Mouse (Mus musculus) central nervous system, embryonic 11.5 days (tissue): Measurements from ENCODE around the gene Cdr2l. TPM values are rescaled to one million over a fixed set of nuclear protein-coding genes. Genes with fewer than 3 reads are reported as not detected.

ENCODE experiments used
- polyA plus RNA-seq: library from polyadenylated mRNA; depleted of rRNA; stranded (reverse); fragments of >200 nt; gene quantifications from 2 replicates; pipeline ENCODE4 v1.2.3, GENCODE M21; 2012; rRNA removed

Cdr2l gene
- polyA plus RNA-seq: 29.3 and 33.6 TPM in 2 replicates

DNA sequence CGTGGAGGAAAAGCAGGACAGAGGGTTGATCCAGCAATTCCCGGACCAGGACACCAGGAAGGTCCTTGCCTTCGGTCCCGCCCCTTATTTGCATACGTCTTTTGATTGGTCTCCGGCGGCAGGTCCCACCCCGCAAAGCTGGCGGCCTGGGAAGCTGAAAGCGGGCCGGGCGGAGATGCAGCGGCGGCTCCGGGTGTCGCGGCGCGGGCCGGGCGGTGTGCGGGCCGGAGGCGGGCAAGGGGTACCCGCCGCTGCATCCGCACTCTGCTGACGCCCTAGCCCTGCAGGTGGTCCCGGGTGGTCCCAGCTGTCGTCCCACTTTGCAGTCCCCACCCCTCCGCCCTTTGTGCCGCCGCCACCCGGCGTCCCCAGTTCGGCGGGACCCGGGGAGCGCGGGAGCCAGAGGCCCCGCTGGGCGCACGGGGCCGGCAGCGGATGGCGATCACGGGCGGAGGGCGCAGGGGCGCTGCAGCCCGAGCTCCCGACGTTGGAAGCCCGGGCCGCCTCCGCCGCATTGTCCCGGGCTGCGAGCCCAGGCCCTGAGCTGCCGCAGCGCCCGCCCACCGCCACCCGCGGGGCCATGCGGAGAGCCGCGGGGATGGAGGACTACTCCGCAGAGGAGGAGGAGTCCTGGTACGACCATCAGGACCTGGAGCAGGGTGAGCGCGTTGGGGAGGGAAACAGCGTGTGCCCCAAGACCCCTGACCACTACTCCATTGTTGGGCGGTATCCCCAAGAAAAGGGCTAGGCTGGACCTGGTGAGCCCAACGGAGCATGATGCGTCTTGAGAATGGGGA is at the start of gene Cdr2l:
Gene Cdr2l (plus strand): TSS at position 174 of the 797 bp plus-strand sequence.

DNA sequence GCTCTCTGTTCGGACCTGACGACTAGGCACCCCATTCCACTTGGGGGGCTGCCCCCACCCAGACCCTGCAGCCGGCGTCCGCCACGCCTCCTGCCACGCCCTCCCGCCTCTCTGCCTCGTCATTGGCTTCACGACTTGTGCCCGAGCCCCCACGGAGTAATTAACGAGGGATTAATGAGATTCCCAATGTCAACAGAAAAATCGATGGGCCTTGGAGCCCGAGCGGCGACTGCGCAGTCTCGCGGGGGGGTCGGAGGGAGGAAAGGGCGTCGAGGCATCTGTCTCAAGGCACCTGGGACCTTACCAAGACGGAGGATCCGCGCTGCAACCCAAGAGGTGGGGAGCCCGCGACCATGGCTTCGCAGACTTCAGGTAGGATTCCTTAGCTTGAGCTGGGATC is 47.2 kb upstream of the Cdr2l start, which contains the start of gene Otop3:
Gene Otop3 (plus strand): TSS at position 201 of the 400 bp plus-strand sequence.

DNA sequence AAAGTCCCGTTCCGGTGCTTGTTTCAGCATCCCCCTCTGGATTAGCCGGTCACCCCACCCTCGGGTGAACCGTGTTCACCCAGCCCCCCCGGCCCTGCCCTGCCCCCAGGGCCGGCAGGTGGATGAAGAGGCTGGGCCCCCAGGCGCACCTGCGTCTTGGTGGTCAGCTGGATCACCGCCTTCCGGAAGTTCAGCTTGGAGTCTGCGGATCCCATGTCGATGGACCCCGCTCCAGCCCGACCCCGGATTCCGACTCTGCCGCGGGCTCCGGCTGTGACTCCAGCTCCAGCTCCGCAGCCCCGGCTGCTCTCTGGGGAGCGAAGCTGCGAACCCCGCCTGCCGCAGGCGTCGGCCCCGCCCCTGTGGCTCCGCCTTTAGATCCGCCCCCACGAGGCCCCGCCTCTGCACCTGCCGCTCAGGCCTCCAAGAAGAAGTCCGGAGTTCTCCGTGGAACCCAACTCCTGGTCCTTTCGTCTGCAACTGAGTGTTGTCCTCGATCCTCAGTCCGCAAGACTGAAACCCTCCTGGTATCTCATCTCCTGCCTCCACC is 14.2 kb upstream of the Cdr2l start, which contains the start of gene Hid1:
Gene Hid1 (minus strand): TSS at position 362 of the 550 bp plus-strand sequence.

DNA sequence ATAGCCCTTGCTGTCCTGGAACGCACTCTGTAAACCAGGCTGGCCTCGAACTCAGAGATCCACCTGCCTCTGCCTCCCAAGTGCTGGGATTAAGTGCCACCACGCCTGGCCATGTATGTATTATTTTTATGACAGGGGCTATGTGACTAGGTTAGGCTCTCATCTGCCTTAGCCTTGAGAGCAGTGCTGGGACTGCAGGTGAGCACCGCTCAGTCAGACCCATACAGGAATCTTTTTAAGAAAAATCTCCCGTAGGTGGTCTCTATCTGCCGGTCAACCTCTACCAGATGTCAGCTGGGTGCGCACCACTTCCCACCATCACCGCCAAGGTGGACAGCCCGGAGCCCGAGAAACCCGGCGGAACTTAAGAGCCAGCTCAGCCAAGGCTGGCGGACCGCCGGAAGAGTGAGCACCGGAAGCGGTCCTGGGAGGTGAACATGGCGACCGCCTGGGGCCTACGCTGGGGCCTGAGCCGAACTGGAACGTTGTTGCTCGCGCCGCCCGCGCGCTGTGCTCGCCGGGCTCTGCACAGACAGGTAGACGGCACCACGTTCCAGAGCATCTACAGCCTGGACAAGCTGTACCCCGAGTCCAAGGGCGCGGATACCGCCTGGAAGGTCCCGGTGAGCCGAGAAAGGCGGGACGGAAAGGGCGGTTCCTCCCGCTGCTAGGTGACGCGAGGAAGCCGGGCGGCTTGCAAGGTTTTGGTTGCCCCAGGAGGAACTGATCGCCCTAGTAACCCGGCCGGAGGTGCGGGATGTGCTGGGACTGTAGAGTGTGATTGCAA is 21.8 kb downstream of the Cdr2l start, which contains the start of gene Mrpl58:
Gene Mrpl58 (plus strand): TSS at position 415 of the 787 bp plus-strand sequence.

DNA sequence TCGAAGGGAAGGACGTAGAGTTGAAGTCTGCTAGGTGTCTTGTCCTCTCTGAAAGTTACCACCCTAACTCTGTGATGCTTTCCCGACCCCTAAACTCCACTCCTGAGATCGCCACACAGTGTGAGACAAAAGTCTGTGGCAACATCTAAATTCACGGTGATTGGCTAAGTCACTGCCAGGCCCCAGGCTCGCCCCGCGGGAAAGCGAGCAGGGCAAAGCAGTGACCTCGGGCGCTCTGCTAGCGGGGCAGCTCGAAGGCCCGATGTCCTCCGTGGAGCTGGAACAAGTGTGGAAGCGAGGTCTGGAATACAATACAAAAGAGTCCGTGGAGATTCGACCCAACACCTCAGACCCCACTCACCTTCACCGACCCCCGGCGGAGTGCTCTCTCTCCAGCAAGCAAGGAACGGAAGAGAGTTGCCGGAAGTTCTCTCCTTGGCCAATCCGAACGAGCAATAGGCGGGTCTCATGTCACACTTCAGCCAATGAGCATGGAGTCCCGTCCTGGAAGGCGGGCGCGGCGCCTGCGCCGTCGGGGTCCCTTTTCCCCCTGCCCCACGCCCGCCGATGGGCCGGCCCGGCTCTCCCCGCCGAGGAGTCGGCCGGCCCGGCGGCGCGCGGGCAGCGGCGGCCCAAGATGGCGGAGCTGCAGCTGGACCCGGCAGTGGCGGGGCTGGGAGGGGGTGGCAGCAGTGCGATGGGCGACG is 38.0 kb downstream of the Cdr2l start, which contains the start of the genes Atp5h and Kctd2:
Gene Atp5h (minus strand): TSS at position 432 of the 707 bp plus-strand sequence.
Gene Kctd2 (plus strand): TSS at position 598 of the 707 bp plus-strand sequence.

DNA sequence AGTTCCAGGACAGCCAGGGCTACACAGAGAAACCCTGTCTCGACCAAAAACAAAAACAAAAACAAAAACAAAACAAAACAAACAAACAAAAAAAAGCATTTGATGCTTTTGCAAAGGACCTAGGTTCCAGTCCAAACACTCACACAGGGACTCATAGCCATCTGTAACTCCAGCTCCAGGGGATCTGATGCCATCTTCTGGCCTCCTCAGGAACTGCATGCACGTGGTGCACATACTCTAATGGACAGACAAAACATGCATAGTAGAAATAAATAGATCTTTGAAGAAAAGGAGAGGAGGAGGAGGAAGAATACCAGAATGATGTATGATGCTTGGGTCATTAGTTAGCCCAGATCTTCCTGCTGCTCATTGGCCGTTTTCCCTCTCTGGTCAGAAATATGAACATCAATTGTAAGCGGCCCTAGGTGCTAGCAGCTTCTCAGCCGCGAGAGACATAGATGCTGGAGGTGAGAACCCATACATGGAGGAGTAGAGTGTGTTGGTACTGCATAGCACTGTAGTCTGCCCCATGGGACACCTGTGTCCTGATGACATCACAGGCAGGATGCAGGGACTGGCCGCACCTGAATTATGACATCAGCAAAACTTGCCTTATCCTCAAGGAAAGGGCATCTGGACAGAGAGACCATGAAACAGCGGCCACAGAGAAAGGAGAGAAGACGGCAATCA is 58.3 kb downstream of the Cdr2l start, which contains the start of gene Trim80:
Gene Trim80 (plus strand): TSS at position 640 of the 690 bp plus-strand sequence.

Other genes starting within 250 kb of the Cdr2l start
- 0.20 and 0.29 TPM in 2 replicates for gene Cd300lf, start 247.9 kb upstream of the Cdr2l start, polyA plus RNA-seq
- 28.0 and 39.8 TPM in 2 replicates for gene Slc9a3r1, start 218.6 kb upstream of the Cdr2l start, polyA plus RNA-seq
- 3.5 and 5.0 TPM in 2 replicates for gene Tmem104, start 194.4 kb upstream of the Cdr2l start, polyA plus RNA-seq
- gene Nat9, start 194.1 kb upstream of the Cdr2l start, polyA plus RNA-seq: 20.7 and 23.2 TPM in 2 replicates
- 1.1 and 1.7 TPM in 2 replicates for gene Grin2c, start 114.7 kb upstream of the Cdr2l start, polyA plus RNA-seq
- 15.7 and 16.2 TPM in 2 replicates for gene Fdxr, start 104.9 kb upstream of the Cdr2l start, polyA plus RNA-seq
- 1.1 and 1.2 TPM in 2 replicates for gene Fads6, start 84.3 kb upstream of the Cdr2l start, polyA plus RNA-seq
- 0.06 and 0.19 TPM in 2 replicates for gene Otop2, start 74.8 kb upstream of the Cdr2l start, polyA plus RNA-seq
- gene Ush1g, start 59.9 kb upstream of the Cdr2l start, polyA plus RNA-seq: 0.01 and 0.02 TPM in 2 replicates
- gene Otop3, start 47.2 kb upstream of the Cdr2l start, polyA plus RNA-seq: 0.13 and 0.15 TPM in 2 replicates
- gene Hid1, start 14.2 kb upstream of the Cdr2l start, polyA plus RNA-seq: 14.4 and 17.7 TPM in 2 replicates
- gene Mrpl58, start 21.8 kb downstream of the Cdr2l start, polyA plus RNA-seq: 139 and 210 TPM in 2 replicates
- 593 and 879 TPM in 2 replicates for gene Atp5h, start 38.0 kb downstream of the Cdr2l start, polyA plus RNA-seq
- 40.2 and 48.1 TPM in 2 replicates for gene Kctd2, start 38.2 kb downstream of the Cdr2l start, polyA plus RNA-seq
- 0.10 TPM in 2 replicates for gene Trim80, start 58.6 kb downstream of the Cdr2l start, polyA plus RNA-seq
- 0.04 TPM in 1 of 2 replicates, not detected in the other for gene Slc16a5, start 80.6 kb downstream of the Cdr2l start, polyA plus RNA-seq
- 5.2 and 5.9 TPM in 2 replicates for gene Armc7, start 93.8 kb downstream of the Cdr2l start, polyA plus RNA-seq
- 50.7 and 84.0 TPM in 2 replicates for gene Nt5c, start 109.9 kb downstream of the Cdr2l start, polyA plus RNA-seq
- 491 and 541 TPM in 2 replicates for gene Jpt1, start 132.5 kb downstream of the Cdr2l start, polyA plus RNA-seq
- gene Sumo2, start 154.4 kb downstream of the Cdr2l start, polyA plus RNA-seq: 729 and 931 TPM in 2 replicates
- 177 and 260 TPM in 2 replicates for gene Nup85, start 182.5 kb downstream of the Cdr2l start, polyA plus RNA-seq
- 46.0 and 49.5 TPM in 2 replicates for gene Mrps7, start 222.0 kb downstream of the Cdr2l start, polyA plus RNA-seq
- 27.1 and 43.6 TPM in 2 replicates for gene Gga3, start 222.1 kb downstream of the Cdr2l start, polyA plus RNA-seq
- 16.9 and 20.8 TPM in 2 replicates for gene Mif4gd, start 231.1 kb downstream of the Cdr2l start, polyA plus RNA-seq
- gene Slc25a19, start 246.4 kb downstream of the Cdr2l start, polyA plus RNA-seq: 28.0 and 28.7 TPM in 2 replicates